Mouse (Mus musculus): Measurements from ENCODE around the gene Dcaf1. TPM values are rescaled to one million over a fixed set of nuclear protein-coding genes. Genes with fewer than 3 reads are reported as not detected.

Gene Dcaf1
- total and polyA plus RNA-seq, 3 experiments = 40.9 to 43.9 (median 42.9) TPM

GRCm38 (mm10) chr9:106780086-106780485, 41.6 kb upstream of the Dcaf1 start:
- Histone ChIP-seq H3K36me3 (replicated peaks in 1 of 2; ENCODE audit: control insufficient read depth in 1 of 2, insufficient read depth in 1 of 2, low read length in 1 of 2) (peaks cover 0 to 6% of the 10 kb centered on the region in 2 experiments), H3K4me1 (ENCODE audit: control insufficient read depth in 1 of 2, insufficient read depth in 2 of 2) (peaks cover 7 to 51% of the 10 kb centered on the region in 2 experiments; a peak in 3 of 4 replicates), H3K27me3 (replicated peaks) (no peaks in the 10 kb centered on the region), H3K27ac (ENCODE audit: insufficient read depth, low read depth) (no peak overlapping the region), H3K4me2 (ENCODE audit: insufficient read depth, low read depth, poor library complexity, severe bottlenecking) (no peak overlapping the region), H3K9me3 (replicated peaks; ENCODE audit: low read length) (no peaks in the 10 kb centered on the region), H3K9ac (ENCODE audit: insufficient read depth, low read depth) (no peak overlapping the region), H3K79me2 (replicated peaks; ENCODE audit: control insufficient read depth, extremely low read depth, insufficient read depth, poor library complexity, severe bottlenecking) (peaks cover 19% of the 10 kb centered on the region), H3K4me3 (replicated peaks in 1 of 3; ENCODE audit: low read depth in 2 of 3, low read length in 2 of 3, poor library complexity in 1 of 3) (no peak overlapping the region)
- DNase-seq (ENCODE audit: extremely low read depth) = no peak
- in situ Hi-C loops (cut with MboI; ENCODE audit: low pct_ligation_motif_present, low pct_unique_long_range_greater_than_20kb, low sequenced_read_pairs) (no loop called here), dilution Hi-C loops (cut with MboI; ENCODE audit: extremely low pct_ligation_motif_present, extremely low pct_unique_long_range_greater_than_20kb, low sequenced_read_pairs) (loop anchor here (25.0 kb wide), 1 partner anchor 93 kb away; the partner anchor contains the start of gene Tex264)
- TF ChIP-seq JUN (IDR thresholded peaks at IDR 0.05; ENCODE audit: insufficient read depth, low read depth, low read length) (no peak), ZC3H11A (IDR thresholded peaks at IDR 0.05; ENCODE audit: low read depth, low read length) (no peak), RCOR1 (conservative IDR thresholded peaks at IDR 0.05; ENCODE audit: low read depth, low read length) (no peak), CTCF (conservative IDR thresholded peaks at IDR 0.05 in 1 of 2, IDR thresholded peaks at IDR 0.05 in 1 of 2; ENCODE audit: low read depth in 2 of 2, low read length in 2 of 2) (no peak), JUND (conservative IDR thresholded peaks at IDR 0.05; ENCODE audit: low read depth, low read length) (no peak), MXI1 (IDR thresholded peaks at IDR 0.05; ENCODE audit: low read depth, low read length) (no peak), MAX (IDR thresholded peaks at IDR 0.05; ENCODE audit: low read length) (no peak), SMC3 (IDR thresholded peaks at IDR 0.05; ENCODE audit: low read depth, low read length) (no peak), HCFC1 (IDR thresholded peaks at IDR 0.05; ENCODE audit: low read depth, low read length) (no peak)

GRCm38 (mm10) chr9:106783554-106783953, 38.1 kb upstream of the Dcaf1 start:
- Histone ChIP-seq H3K9ac (ENCODE audit: insufficient read depth, low read depth) (no peak overlapping the region), H3K4me3 (replicated peaks in 1 of 3; ENCODE audit: low read depth in 2 of 3, low read length in 2 of 3, poor library complexity in 1 of 3) (no peak overlapping the region), H3K27ac (ENCODE audit: insufficient read depth, low read depth) (no peak overlapping the region), H3K4me1 (ENCODE audit: control insufficient read depth in 1 of 2, insufficient read depth in 2 of 2) (peaks cover 7 to 42% of the 10 kb centered on the region in 2 experiments; a peak in 3 of 4 replicates), H3K27me3 (replicated peaks) (no peaks in the 10 kb centered on the region), H3K9me3 (replicated peaks; ENCODE audit: low read length) (no peaks in the 10 kb centered on the region), H3K36me3 (replicated peaks in 1 of 2; ENCODE audit: control insufficient read depth in 1 of 2, insufficient read depth in 1 of 2, low read length in 1 of 2) (peaks cover 0 to 3% of the 10 kb centered on the region in 2 experiments), H3K79me2 (replicated peaks; ENCODE audit: control insufficient read depth, extremely low read depth, insufficient read depth, poor library complexity, severe bottlenecking) (peaks cover 26% of the 10 kb centered on the region), H3K4me2 (ENCODE audit: insufficient read depth, low read depth, poor library complexity, severe bottlenecking) (no peak overlapping the region)
- in situ Hi-C loops (cut with MboI; ENCODE audit: low pct_ligation_motif_present, low pct_unique_long_range_greater_than_20kb, low sequenced_read_pairs) (no loop called here), dilution Hi-C loops (cut with MboI; ENCODE audit: extremely low pct_ligation_motif_present, extremely low pct_unique_long_range_greater_than_20kb, low sequenced_read_pairs) (loop anchor here (25.0 kb wide), 1 partner anchor 96 kb away; the partner anchor contains the start of gene Tex264)
- TF ChIP-seq CTCF (conservative IDR thresholded peaks at IDR 0.05 in 1 of 2, IDR thresholded peaks at IDR 0.05 in 1 of 2; ENCODE audit: low read depth in 2 of 2, low read length in 2 of 2) (no peak), USF2 (conservative IDR thresholded peaks at IDR 0.05; ENCODE audit: low read depth, low read length) (no peak), MXI1 (IDR thresholded peaks at IDR 0.05; ENCODE audit: low read depth, low read length) (no peak), JUND (conservative IDR thresholded peaks at IDR 0.05; ENCODE audit: low read depth, low read length) (no peak), ZNF384 (IDR thresholded peaks at IDR 0.05; ENCODE audit: low read depth, low read length) (no peak), JUN (IDR thresholded peaks at IDR 0.05; ENCODE audit: insufficient read depth, low read depth, low read length) (no peak), PAX5 (IDR thresholded peaks at IDR 0.05; ENCODE audit: low read length) (no peak), ZKSCAN1 (IDR thresholded peaks at IDR 0.05; ENCODE audit: borderline replicate concordance, low read depth, low read length) (no peak), MAX (IDR thresholded peaks at IDR 0.05; ENCODE audit: low read length) (no peak), MAZ (IDR thresholded peaks at IDR 0.05; ENCODE audit: low read depth, low read length) (no peak), KAT2A (IDR thresholded peaks at IDR 0.05; ENCODE audit: insufficient replicate concordance, low read length) (no peak), RAD21 (IDR thresholded peaks at IDR 0.05; ENCODE audit: low read depth, low read length) (no peak), MYC (IDR thresholded peaks at IDR 0.05; ENCODE audit: low read depth, low read length) (no peak), POLR2A (IDR thresholded peaks at IDR 0.05; ENCODE audit: low read depth, low read length) (no peak)
- no peak for DNase-seq (ENCODE audit: extremely low read depth)
